Mouse (Mus musculus): Measurements from ENCODE around the gene Taar3.

DNA sequence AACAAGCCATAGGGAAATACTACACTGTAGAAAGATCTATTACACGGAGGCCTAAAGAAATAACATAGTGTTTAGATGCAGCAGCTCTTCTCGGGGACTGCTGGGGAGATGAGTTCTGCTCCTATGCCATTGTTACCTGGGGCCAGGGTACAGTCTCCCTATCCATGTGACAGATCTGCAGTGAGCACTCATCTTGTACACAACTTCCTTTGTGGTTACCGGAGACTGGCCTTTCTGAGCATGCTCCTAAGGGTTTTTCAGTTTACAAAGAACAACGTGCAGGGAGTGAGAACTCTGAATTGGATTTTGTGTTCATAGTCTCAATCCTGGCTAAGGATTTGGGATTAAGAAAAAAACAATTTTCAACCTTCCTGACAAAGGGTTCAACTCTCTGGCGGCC lies 37.1 kb downstream of the Taar3 start:
- TF ChIP-seq USF1 (IDR thresholded peaks at IDR 0.05; ENCODE audit: low read depth) (no peak), POLR2A (IDR thresholded peaks at IDR 0.05; ENCODE audit: insufficient read length, low read depth) (no peak), TCF12 (IDR thresholded peaks at IDR 0.05; ENCODE audit: insufficient read depth, poor library complexity, severe bottlenecking) (no peak), REST (IDR thresholded peaks at IDR 0.05; ENCODE audit: insufficient read depth, insufficient read length) (no peak), MYOD1 (IDR thresholded peaks at IDR 0.05; ENCODE audit: control insufficient read depth in 1 of 3, insufficient read length in 2 of 3, low read depth in 2 of 3) (no peak), POLR2AphosphoS2 (IDR thresholded peaks at IDR 0.05; ENCODE audit: insufficient read length, low read depth) (no peak), E2F4 (IDR thresholded peaks at IDR 0.05; ENCODE audit: insufficient read depth) (no peak), MAX (IDR thresholded peaks at IDR 0.05; ENCODE audit: low read depth) (no peak), SRF (IDR thresholded peaks at IDR 0.05; ENCODE audit: control insufficient read depth, insufficient read length, low read depth) (no peak), TCF3 (IDR thresholded peaks at IDR 0.05; ENCODE audit: insufficient read length, low read depth) (no peak)

Data from myocyte (in vitro differentiated cells).